Mouse (Mus musculus) gonadal fat pad, adult 2 months (tissue): Measurements from ENCODE around the gene Slco3a1. TPM values are rescaled to one million over a fixed set of nuclear protein-coding genes. Genes with fewer than 3 reads are reported as not detected.

Source experiments
- DNase-seq: peaks from one replicate; pipeline ENCODE4 v3.0.0-alpha.2; 2012; ENCODE audit warnings: low read depth
- polyA plus RNA-seq: library from polyadenylated mRNA; depleted of rRNA; stranded (reverse); fragments of >200 nt; gene quantifications from 2 replicates; pipeline ENCODE4 v1.2.3, GENCODE M21; 2012

The Slco3a1 gene
- polyA plus RNA-seq, 1 experiment, result 20.0 TPM

DNA sequence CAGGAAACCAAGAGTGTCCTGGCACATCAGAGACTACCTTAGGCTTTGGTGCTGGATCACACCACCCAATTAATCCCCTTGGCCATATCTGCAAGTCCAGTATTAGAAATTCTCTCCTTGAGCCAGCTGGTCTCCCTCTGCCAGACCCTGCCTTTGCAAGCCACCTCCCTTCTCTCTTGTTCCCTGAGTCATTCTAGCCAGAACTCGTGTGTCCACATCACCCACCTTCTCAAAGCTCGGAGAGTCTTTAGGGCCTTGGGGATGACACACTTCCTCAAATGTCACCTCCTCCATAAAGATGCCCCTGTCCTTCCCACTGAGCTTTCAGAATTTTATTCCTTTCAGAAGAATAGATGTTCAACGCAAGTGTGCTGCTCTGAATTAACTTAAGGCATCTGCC, 172.3 kb downstream of the Slco3a1 start:
- no peak for DNase-seq

DNA sequence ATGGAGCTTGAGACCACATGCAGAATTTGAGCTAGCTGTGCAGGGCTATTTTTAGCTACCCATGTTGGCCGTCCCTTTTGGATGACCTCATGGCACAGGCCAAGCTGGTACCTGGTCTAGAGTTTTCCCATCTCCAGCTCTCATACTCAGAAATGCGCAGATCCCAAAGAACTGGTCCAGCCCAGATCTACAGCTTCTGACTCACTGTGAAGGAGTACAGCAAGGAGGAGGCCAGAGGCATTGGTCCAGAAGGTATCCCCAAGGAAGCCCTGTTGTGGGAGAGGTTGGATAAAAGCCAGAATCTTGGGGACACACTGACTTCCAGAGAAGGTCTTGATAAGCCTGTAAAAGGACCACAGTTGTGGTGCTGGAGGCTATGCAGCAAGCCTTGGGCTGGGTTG, 172.7 kb downstream of the Slco3a1 start:
- DNase-seq, result no peak

DNA sequence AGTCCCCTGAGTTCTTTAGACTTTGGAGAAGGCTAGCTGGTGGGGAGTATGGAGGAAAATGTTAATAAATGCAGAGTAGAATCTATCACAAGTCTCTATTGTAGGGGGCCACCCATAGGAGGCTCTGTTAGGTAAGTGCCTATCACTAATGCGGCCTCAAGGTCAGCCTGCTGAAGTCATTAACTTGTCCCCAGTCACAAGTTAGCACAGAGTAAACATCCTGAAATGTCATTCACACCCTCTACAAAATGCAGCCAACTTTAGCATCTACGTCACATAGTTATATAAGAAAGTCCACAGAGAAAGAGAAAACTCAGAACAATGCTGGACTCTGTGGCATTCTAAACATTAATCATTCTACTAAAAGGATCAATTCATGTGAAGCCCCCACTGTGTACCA, 173.5 kb downstream of the Slco3a1 start:
- no peak for DNase-seq

DNA sequence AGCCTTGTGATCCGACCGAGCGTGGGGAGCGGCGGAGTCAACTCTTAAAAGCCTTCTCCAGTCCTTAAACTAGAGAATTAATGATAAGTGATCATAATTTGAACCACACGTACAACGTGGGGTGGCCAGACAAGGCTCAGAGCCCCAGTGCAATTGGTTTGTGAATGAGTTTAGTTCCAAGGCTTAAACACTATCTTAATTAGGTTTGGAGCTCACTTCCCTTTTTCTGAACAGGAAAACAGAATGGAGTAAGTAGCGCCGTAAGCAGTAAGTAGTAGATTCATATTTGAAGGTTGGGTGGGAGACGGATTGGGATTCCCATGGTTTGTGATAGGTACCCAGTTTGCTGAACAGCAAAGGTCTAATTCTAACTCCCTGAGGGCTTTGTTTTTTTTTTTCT, 176.7 kb downstream of the Slco3a1 start:
- DNase-seq, result no peak

DNA sequence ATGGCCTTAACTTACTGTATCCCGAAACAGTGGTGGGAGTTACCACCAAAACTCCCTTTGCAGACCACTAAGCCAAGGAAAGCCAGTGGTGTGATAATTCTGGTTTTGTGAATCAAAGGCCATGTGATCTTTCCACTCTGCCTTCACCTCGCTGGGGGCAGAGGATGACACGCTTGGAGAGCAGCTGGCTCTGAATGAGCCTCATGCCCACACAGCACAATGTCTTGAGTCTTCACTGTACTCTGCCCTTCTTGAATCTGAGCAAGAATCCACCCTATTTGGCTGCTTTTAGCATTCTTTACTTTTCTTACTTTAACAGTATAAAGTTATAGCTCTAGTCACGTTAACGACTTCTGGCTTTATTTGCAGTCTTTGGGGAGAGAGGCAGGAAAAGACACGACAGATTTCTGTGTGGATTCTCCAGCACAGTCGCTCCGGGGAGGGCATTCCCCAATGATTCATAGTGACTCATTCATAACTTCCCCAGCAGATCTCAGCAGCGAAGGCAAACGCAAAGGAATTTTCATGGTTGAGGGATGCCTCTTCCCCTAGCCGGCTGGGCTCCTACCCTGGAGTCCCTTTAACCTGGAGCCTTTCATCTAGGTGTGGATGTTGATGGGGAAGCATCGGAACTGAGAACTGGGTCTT, 178.1 kb downstream of the Slco3a1 start:
- DNase-seq, result no peak

DNA sequence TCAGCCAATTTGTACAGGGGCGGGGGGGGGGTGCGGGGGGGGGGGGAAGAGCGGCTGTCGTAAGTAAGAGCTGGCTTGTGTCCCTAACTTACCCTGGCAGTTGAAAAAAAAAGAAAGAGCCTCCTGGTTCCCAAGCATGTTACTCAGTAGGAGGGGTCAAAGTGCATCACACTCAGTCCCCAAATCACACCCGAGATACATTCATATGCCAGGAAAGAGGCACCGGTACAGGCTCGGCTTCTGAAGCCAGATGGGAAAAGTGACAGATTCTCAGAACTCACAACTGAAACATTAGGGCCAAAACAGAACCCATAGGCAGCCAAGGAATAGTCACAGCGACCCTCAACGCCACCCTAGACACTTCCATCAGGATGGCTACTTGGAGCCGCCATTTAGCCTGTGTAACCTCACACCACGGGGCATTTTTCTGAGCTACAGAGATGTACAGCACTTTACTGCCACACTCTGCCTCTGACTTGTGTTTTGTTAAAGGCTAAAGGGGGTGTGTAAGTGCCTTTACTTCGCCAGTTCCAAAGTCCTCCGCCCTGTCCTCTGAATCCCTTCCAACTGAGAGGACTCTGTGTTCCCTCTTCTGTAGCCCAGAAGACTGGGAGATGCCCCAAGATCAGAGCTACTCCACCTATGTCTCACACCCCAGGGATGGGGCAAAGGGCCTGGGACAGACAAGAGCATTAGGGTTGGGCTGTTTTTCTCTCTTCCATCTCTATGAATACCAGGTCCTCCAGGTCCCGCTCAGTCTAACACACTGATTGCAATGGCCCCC, 179.2 kb downstream of the Slco3a1 start:
- no peak for DNase-seq

DNA sequence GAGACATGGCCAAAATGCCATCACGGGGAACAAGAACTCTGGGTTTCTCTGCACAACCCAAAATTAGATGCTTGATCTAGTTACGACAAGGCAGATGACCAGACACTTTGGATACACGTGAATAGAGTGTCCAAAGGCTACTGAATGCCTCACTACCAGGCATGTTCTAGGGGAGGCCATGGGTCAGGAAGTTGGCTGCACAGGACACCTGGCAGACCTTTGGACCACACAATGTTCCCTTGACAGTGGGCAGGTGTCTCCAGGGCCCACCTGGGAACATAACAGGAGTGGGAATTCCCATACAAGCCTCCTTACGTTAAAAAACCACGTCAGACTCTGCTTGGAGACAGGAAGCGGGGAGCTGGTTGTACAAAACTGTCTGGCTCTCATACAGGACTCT, 181.5 kb downstream of the Slco3a1 start:
- DNase-seq, result no peak

DNA sequence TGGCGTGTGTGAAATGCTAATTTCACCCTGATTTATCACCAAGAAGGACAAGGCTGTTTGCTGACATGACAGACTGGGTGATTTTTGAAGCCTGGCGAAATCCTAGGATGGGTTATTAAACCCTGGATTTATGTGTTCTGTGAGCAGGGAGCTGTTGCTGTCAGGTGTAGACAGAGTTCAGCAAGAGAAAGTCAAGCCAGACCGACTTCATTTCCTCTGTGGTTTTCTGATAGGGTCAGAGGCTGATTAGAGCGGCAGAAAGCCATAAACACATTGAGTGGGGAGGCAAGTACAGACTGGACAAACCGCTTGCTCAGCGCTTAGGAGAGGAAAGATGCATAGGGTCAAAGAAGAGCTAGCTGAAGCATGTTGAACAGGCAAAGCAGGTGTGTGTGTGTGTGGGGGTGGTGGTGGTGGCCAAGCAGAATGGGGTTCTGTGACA, 182.4 kb downstream of the Slco3a1 start:
- DNase-seq, result no peak

DNA sequence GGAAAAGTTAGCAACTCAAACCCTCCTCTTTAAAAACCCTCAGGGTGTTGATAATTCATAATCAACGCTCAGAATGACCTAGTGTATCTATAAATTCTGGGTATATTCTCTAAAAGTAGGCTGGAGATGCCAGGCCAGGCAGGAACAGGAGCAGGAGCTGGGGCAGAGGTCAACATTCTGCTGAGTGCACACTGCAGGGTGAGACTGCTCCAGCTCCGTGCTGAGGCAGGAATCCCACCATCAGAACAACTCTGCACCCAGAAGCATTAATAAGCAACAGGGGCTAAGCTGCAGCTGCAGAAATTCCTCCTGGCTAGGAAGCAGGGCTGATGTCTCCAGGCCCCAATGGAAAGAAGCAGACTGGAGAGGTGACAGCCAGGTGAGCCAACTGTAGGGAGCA, 182.9 kb downstream of the Slco3a1 start:
- no peak for DNase-seq

DNA sequence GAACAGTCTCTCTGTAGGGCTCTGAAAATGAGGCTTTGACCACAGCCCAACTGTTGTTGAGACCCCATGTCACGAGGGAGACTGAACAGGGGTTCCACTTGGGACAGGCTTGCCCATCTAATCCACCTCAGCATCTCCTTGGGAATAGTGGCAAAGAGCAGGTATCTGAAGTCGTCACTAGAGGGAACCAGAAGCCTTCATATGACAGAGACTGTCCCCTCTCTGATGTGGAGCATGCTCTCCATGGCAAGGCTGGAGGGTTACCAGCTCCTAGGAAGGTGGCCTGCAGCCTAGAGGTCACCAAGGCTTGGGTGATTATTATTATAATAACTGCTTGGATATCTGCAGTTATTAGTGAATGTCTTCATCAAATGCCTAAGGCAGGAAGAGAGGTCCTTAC, 183.4 kb downstream of the Slco3a1 start:
- no peak for DNase-seq

DNA sequence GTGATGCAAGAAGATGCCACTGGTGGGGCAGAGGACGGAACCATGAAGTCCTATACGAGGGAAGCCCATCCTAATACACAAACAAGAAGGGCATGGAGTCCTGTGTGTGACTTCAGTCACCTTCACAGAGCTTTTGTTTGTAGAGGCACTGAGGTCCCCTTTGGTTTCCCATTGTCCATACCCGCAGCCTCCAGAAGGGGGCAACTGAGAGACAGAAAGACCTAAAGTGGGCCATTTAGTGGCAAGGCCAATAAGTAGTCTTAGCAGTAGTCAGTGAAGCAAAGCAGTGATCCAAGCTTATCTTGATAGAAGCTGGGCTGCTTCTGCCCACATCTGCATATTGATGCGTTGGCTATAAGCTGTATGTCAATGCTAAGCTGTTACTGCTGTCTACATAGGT, 184.9 kb downstream of the Slco3a1 start:
- no peak for DNase-seq

DNA sequence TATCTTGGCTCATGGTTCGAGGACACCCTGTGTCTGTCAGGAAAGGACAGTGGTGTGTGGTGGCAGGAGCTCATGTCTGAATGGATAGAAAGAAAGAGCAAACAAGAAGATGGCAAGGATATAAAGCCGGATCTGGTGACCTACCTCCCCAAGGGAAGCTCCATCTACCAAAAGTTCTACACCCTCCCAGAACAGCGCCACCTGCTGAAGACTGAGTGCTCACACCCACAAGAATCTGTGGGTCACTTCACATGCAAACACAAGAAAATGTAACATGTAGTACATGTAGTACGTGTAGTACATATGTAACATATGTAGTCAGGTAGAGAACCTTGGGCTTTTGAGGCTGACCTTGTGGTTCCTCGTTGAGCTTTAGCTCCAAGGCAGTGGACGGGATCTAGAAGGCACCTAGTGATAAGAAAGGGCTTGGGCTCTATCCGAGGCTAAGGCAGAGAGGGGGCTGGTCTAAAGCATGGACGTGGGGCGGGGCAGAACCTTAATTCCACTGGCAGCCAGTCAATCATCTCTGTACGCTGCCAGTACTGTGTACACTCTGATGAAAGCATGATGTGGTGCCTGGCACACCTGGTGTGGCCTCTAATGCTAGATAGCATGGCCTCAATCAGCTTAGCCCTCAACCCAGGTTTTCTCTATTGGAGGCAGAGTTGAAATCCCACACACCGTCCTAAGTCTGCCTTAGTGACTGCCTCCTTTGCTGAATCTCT, 186.2 kb downstream of the Slco3a1 start:
- no peak for DNase-seq

DNA sequence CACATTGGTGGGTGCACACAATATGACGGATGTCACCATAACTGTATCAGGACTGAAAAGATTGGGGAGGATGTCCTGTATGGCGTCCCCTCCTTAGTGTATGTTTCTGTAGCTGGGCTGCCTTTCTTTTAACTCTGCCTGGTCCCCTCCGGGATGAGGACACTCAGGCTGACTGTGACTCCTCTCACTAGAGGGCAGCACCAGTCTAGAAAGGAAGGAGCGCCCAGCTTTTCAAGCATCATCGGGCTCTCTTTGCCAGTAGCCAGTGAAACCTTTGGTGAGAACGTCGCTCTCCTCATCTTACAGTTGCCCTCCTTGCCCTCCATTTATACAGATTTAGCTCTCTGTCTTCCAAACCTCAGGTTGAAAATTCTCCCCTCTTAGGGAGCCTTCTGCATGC, 187.2 kb downstream of the Slco3a1 start:
- DNase-seq, result no peak

DNA sequence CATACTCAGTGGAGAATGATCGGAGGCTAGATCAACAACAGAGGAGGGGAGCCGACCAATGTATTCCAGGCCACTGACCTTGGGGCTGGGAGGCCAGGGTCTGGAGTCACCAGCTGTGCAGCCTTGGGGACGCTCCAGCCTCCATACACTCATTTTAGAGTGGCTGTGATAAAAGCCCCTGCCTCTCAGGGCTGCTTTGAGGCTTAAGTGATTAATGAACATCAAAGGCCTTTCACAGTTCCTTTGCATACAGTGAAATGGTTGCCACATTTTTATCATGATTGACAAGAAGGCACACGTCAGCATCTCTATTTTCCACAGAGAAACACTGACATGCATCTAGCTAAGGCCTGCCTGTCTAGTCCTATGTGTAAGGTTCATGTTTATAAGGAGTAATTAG, 189.0 kb downstream of the Slco3a1 start:
- no peak for DNase-seq

DNA sequence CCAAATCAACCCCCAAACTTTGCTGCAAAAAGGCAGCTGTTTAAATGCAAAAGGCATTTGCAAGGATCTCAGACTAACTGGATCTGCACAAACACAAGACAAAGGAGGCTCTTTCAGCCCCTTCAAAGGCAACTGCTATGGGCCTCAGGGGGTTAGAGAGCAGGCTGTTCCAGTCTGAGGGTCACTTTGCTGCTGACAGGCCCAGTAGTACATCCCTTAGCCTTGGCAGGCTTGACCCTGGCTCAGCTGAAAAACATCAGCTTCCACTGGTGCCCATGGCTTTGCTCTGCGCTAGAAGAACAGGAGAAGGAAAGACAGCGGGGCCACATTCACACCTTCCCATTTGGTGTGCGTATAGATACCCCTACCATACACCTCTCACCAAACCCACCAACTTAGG, 189.6 kb downstream of the Slco3a1 start:
- no peak for DNase-seq

DNA sequence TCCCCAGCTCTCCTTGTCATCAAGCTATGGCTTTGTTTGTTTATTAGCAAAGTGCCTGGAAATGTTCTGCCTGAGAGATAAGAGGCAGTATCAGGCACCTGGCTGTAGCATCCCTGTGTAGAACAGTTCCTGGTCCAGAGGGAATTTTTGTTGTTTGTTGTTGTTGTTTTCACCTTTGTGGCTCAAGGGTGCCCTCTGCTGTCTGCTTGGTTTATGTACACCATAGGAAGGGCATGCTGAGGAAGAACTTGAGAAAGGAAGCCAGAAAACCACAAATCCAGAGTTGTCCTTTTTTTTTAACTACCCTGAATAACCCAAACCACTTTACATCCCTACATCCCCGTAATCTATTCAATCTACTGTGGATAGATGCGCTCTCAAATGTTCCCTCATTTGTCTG, 191.1 kb downstream of the Slco3a1 start:
- no peak for DNase-seq

DNA sequence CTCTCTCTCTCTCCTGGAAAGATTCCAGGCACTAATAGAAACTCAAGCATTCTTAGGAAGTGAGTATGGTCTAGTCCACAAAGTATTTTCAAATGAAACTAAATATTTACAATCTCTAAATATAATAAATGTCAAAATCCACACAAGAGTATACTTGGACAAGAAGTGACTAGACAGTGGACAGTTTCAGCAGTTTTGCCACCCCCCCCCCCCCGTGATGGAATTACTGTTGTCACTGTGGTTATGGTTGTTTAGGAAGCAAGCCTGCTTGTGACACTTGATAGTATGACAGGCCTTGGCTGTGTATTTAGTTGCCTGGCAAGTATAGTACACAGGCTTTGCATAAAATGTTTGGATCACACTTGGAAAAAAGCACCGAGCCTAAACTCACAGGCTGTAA, 192.9 kb downstream of the Slco3a1 start:
- no peak for DNase-seq

DNA sequence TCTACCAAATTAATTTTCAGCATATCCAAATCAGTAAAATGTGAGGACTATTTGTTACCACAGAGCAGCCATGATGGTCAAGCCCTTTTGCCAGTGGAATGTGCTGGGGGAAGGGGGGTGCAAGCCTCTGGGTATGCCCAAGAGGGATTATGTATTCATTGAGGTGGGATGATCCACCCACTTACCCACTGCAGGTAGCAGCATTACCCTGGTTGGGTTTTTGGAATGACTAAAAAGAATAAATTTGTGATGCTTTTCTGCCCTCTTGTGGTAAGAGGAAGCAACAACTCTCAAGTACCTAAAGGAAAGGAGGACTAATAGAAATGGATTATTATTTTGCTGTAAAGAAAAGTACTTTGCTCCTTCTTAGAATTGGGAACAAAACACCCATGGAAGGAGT, 197.6 kb downstream of the Slco3a1 start:
- DNase-seq, result no peak

DNA sequence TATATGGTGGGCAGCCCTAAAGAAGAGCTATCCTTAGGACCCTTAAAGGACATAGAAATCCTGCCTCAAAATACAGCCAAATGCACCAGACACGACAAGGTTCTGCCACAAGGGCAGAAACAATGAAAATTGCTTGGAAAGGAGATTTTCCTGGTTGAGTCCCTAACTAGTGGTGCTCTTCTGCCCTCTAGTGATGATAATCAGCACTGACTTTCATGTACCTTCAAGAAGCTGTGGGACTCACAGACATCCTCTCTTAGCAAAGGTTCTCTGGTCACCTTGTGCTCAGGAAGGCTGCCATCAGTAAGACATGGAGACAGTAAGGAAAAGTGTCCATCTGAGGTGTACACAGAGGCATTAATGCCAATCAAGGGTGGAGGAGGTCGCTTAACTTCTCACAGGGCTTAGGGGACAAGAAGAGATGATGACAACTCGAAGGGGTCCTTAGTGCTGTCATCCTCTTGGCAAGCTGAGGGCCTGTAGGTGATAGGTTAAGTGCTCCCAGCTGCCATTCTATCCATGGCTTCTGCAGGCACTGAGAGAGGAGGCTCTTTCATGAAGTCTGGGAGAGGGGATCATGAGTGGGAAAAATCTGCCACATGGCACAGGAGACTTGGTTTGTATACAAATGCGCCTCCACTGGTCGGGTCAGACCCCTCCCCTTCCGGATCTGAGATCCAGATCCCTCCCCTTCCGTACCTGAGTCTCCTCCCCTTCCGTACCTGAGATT, 199.9 kb downstream of the Slco3a1 start:
- DNase-seq, result no peak

DNA sequence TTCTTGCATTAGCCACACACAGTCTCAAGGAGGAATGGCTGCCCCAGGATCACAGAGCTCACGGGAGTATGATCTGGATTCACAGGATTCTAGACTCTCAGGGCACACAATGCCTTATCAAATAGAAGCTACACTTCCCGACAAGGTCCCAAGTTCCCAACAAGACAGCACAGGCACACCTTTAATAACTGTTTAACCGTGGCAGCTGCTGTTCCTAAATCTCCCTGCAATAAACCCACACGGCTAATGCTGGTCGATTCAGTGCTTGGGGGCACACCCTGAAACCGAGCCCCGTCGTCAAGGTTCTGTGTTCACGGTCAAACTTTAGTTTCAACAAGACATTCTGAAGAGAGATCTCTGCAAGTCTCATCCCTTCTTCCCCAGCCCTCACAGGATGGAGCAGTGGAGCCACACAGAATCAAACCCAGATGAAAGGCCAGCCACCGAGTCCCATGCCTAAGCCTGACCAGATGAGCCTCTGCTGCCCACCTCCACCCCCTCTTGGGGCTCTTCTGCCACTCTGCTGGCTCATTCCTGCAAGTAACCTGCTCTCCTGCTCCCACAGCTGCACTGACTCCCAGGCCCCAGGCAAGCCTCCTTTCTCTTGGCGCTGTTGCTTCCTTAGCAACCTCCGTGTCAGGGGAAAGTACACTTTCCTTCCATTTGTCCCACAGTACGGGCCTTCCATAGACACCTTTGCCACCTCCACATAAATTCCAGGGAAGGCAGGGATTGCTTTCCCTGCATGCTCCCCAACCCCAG, 200.7 kb downstream of the Slco3a1 start:
- DNase-seq, result no peak

DNA sequence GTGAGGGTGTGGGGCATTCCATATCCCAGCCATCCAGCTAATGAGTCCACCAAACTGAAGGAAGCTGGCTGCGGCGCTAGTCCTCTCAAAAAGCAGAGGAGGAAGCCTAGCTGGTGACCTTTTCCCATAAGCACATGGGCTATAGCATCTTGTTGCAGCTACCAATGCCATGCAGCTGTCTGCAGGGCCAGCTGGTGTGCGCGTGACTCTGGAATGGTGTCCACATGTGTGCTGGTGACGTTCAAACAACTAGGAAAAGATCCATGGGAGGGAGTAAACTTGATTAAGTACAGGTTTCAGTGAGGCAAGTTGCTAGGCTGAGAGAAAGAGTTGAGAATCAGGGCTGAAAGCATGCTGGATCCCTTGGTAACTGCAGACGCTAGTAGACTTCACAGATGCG, 201.3 kb downstream of the Slco3a1 start:
- DNase-seq, result no peak
